Comparison of ENCODE assay signal across 12 mouse cellular contexts in genomic region chr6:90288265-90288664, GRCm38 (mm10). TPM values are rescaled to one million over a fixed set of nuclear protein-coding genes. Genes with fewer than 3 reads are reported as not detected.
DNase-seq lines count a peak whose midpoint lies in the region; ATAC-seq and TF ChIP-seq lines count a peak whose summit lies in the region.
"Had no signal": no experiment of that assay in that cellular context is flagged by ENCODE, and none has a peak within 500 bp of the region (broad histone marks: within the 10 kb centered on the region; RNA-seq: fewer than 3 reads in every experiment).

No protein-coding gene starts in this region.

- H3K9me3 ChIP-seq in liver, postnatal 0 days (ENCODE audit: low read length) = no peaks in the 10 kb centered on the region
- H3K9me3 ChIP-seq in liver, embryonic 12.5 days (replicated peaks) = peaks cover 5% of the 10 kb centered on the region; the same call in 1 of the 2 replicates
- H3K9me3 ChIP-seq in hindbrain, embryonic 10.5 days = peaks cover 18% of the 10 kb centered on the region
- H3K9me3 ChIP-seq: embryonic facial prominence, embryonic 15.5 days had no signal

- no peak overlapping the region for H3K9ac ChIP-seq in liver, postnatal 0 days (replicated peaks)
- H3K9ac ChIP-seq in liver, embryonic 12.5 days = no peak overlapping the region
- H3K9ac ChIP-seq: embryonic facial prominence, embryonic 15.5 days had no signal

- intact Hi-C loops in gastrocnemius, adult 2 months (cut with DNase I) = no loop called here
- intact Hi-C loops in left cerebral cortex, postnatal 4 days (cut with DNase I) = no loop called here

- H3K27me3 ChIP-seq in liver, postnatal 0 days (ENCODE audit: insufficient read depth, low read length) = no peaks in the 10 kb centered on the region
- H3K27me3 ChIP-seq in liver, embryonic 12.5 days (replicated peaks) = no peaks in the 10 kb centered on the region
- no peaks in the 10 kb centered on the region for H3K27me3 ChIP-seq in hindbrain, embryonic 10.5 days (ENCODE audit: insufficient read depth, poor library complexity, severe bottlenecking)
- H3K27me3 ChIP-seq: embryonic facial prominence, embryonic 15.5 days had no signal

- no peak for TF ChIP-seq EP300 in liver, postnatal 0 days (IDR thresholded peaks at IDR 0.05; ENCODE audit: low read depth)

- no peak for DNase-seq in gastrocnemius, adult 2 months
- DNase-seq in gastrocnemius, postnatal 25 days = no peak
- no peak for DNase-seq in liver, postnatal 0 days
- DNase-seq in ZHBTc4 (ENCODE audit: low read depth, low spot score) = peak; percentile 53
- peak; percentile 17 for DNase-seq in left cerebral cortex, postnatal 4 days
- no peak for DNase-seq in urinary bladder, adult 2 months (ENCODE audit: low spot score)
- no peak for DNase-seq in hindbrain, embryonic 10.5 days (ENCODE audit: low spot score)

- 49% methylated on average over 12 of the region's 12 CpGs for WGBS in liver, postnatal 0 days (ENCODE audit: insufficient replicate concordance)
- 56% methylated on average over 12 of the region's 12 CpGs for whole genome bisulfite sequencing in liver, embryonic 12.5 days (ENCODE audit: insufficient replicate concordance)
- 56% methylated on average over 12 of the region's 12 CpGs for WGBS in hindbrain, embryonic 10.5 days

- H3K36me3 ChIP-seq in liver, postnatal 0 days (replicated peaks; ENCODE audit: insufficient read depth, low read length) = no peaks in the 10 kb centered on the region
- no peaks in the 10 kb centered on the region for H3K36me3 ChIP-seq in liver, embryonic 12.5 days
- H3K36me3 ChIP-seq in hindbrain, embryonic 10.5 days = no peaks in the 10 kb centered on the region
- H3K36me3 ChIP-seq: embryonic facial prominence, embryonic 15.5 days had no signal

- no peak overlapping the region for H3K27ac ChIP-seq in gastrocnemius, adult 2 months
- no peak overlapping the region for H3K27ac ChIP-seq in liver, postnatal 0 days (ENCODE audit: low read depth)
- no peak overlapping the region for H3K27ac ChIP-seq in liver, embryonic 12.5 days
- no peak overlapping the region for H3K27ac ChIP-seq in hindbrain, embryonic 10.5 days
- H3K27ac ChIP-seq: embryonic facial prominence, embryonic 15.5 days had no signal

- no peak overlapping the region for H3K4me3 ChIP-seq in gastrocnemius, adult 2 months
- H3K4me3 ChIP-seq in liver, postnatal 0 days (ENCODE audit: low read depth, low read length) = no peak overlapping the region
- H3K4me3 ChIP-seq in liver, embryonic 12.5 days = no peak overlapping the region
- no peak overlapping the region for H3K4me3 ChIP-seq in hindbrain, embryonic 10.5 days
- H3K4me3 ChIP-seq: embryonic facial prominence, embryonic 15.5 days had no signal

- peak; percentile 44 for TF ChIP-seq CTCF in gastrocnemius, adult 2 months (IDR thresholded peaks at IDR 0.05)
- TF ChIP-seq CTCF in liver, postnatal 0 days (IDR thresholded peaks at IDR 0.05; ENCODE audit: low read depth) = peak; percentile 43

- no peak overlapping the region for H3K4me2 ChIP-seq in liver, postnatal 0 days (ENCODE audit: low read depth, low read length)
- no peak overlapping the region for H3K4me2 ChIP-seq in liver, embryonic 12.5 days
- H3K4me2 ChIP-seq: embryonic facial prominence, embryonic 15.5 days had no signal

- ATAC-seq in liver, postnatal 0 days = no peak
- ATAC-seq in liver, embryonic 12.5 days = no peak

- no peaks in the 10 kb centered on the region for H3K4me1 ChIP-seq in liver, postnatal 0 days (ENCODE audit: insufficient read depth)
- H3K4me1 ChIP-seq in liver, embryonic 12.5 days = no peaks in the 10 kb centered on the region
- H3K4me1 ChIP-seq in hindbrain, embryonic 10.5 days (replicated peaks) = no peaks in the 10 kb centered on the region
- H3K4me1 ChIP-seq: embryonic facial prominence, embryonic 15.5 days had no signal

RNA-seq across cellular contexts. Expression of gene BC048671, which starts 12.8 kb away (rescaled TPM):
- total RNA-seq in gastrocnemius, adult 2 months (2021) = not detected
- not detected for total RNA-seq in gastrocnemius, postnatal 25 days (2021)
- not detected in 2 replicates for polyA plus RNA-seq in liver, postnatal 0 days (2015; fragmentation: Nextera tagmentation; extraction: Ambion mirVana)
- polyA plus RNA-seq in liver, embryonic 12.5 days (2016; fragmentation: Nextera tagmentation; extraction: Ambion mirVana) = not detected in 2 replicates
- total RNA-seq in left cerebral cortex, postnatal 4 days (2021) = not detected
- not detected in 2 replicates for polyA plus RNA-seq in urinary bladder, adult 2 months (2012; rRNA removed)
- polyA plus RNA-seq in hindbrain, embryonic 10.5 days (2016; fragmentation: Nextera tagmentation; extraction: Ambion mirVana) = not detected in 2 replicates
- polyA plus RNA-seq: embryonic facial prominence, embryonic 15.5 days; heart, embryonic 16.5 days; neural tube, embryonic 14.5 days had no signal

RNA-seq across cellular contexts. Expression of gene Chst13, which starts 36.7 kb away (rescaled TPM):
- total RNA-seq in gastrocnemius, adult 2 months (2021) = not detected
- total RNA-seq in gastrocnemius, postnatal 25 days (2021) = under 1 TPM in 1 of 2 experiments, not detected in 1; 0.38 TPM
- polyA plus RNA-seq in liver, postnatal 0 days (2015; fragmentation: Nextera tagmentation; extraction: Ambion mirVana) = 10.3 and 14.0 TPM in 2 replicates
- 14.5 and 16.7 TPM in 2 replicates for polyA plus RNA-seq in liver, embryonic 12.5 days (2016; fragmentation: Nextera tagmentation; extraction: Ambion mirVana)
- not detected for total RNA-seq in left cerebral cortex, postnatal 4 days (2021)
- polyA plus RNA-seq in urinary bladder, adult 2 months (2012; rRNA removed) = 0.29 and 0.31 TPM in 2 replicates
- polyA plus RNA-seq in hindbrain, embryonic 10.5 days (2016; fragmentation: Nextera tagmentation; extraction: Ambion mirVana) = not detected in 2 replicates
- polyA plus RNA-seq: heart, embryonic 16.5 days had no signal

RNA-seq across cellular contexts. Expression of gene Vmn1r54, which starts 42.2 kb away (rescaled TPM):
- total RNA-seq in gastrocnemius, adult 2 months (2021) = not detected
- total RNA-seq in gastrocnemius, postnatal 25 days (2021) = not detected
- polyA plus RNA-seq in liver, postnatal 0 days (2015; fragmentation: Nextera tagmentation; extraction: Ambion mirVana) = not detected in 2 replicates
- not detected in 2 replicates for polyA plus RNA-seq in liver, embryonic 12.5 days (2016; fragmentation: Nextera tagmentation; extraction: Ambion mirVana)
- total RNA-seq in left cerebral cortex, postnatal 4 days (2021) = not detected
- not detected in 2 replicates for polyA plus RNA-seq in urinary bladder, adult 2 months (2012; rRNA removed)
- polyA plus RNA-seq in hindbrain, embryonic 10.5 days (2016; fragmentation: Nextera tagmentation; extraction: Ambion mirVana) = not detected in 2 replicates
- polyA plus RNA-seq: embryonic facial prominence, embryonic 15.5 days; heart, embryonic 16.5 days; liver, embryonic 16.5 days; neural tube, embryonic 14.5 days had no signal

RNA-seq across cellular contexts. Expression of gene Uroc1, which starts 44.8 kb away (rescaled TPM):
- total RNA-seq in gastrocnemius, adult 2 months (2021) = not detected
- not detected for total RNA-seq in gastrocnemius, postnatal 25 days (2021)
- 48.6 and 51.0 TPM in 2 replicates for polyA plus RNA-seq in liver, postnatal 0 days (2015; fragmentation: Nextera tagmentation; extraction: Ambion mirVana)
- 3.9 TPM in 2 replicates for polyA plus RNA-seq in liver, embryonic 12.5 days (2016; fragmentation: Nextera tagmentation; extraction: Ambion mirVana)
- total RNA-seq in left cerebral cortex, postnatal 4 days (2021) = not detected
- 0.21 and 0.23 TPM in 2 replicates for polyA plus RNA-seq in urinary bladder, adult 2 months (2012; rRNA removed)
- not detected in 2 replicates for polyA plus RNA-seq in hindbrain, embryonic 10.5 days (2016; fragmentation: Nextera tagmentation; extraction: Ambion mirVana)
- polyA plus RNA-seq: neural tube, embryonic 14.5 days had no signal

Comparison
In these comparisons a context has a peak if more than half of its experiments do, and no peak if none do; other contexts are left out.
1. DNase-seq: peak in ZHBTc4 (single experiment) and left cerebral cortex, postnatal 4 days (single experiment); none in gastrocnemius, adult 2 months (single experiment), gastrocnemius, postnatal 25 days (single experiment), liver, postnatal 0 days (single experiment), urinary bladder, adult 2 months (single experiment) and hindbrain, embryonic 10.5 days (single experiment).